Mouse (Mus musculus) cerebellum, adult 8-10 months (tissue): ENCODE measurements around the gene Mkrn1.
A peak's percentile ranks its signal among the peaks of the same experiment; 100 is the strongest.
"Not testable (repeated sequence)": the region's sequence is repeated elsewhere in the genome, so short reads cannot be mapped to it uniquely, and the experiment has no call there.

ENCODE experiments used
- DNase-seq: peaks from one replicate; pipeline ENCODE4 v3.0.0; 2022

Gene Mkrn1

DNA sequence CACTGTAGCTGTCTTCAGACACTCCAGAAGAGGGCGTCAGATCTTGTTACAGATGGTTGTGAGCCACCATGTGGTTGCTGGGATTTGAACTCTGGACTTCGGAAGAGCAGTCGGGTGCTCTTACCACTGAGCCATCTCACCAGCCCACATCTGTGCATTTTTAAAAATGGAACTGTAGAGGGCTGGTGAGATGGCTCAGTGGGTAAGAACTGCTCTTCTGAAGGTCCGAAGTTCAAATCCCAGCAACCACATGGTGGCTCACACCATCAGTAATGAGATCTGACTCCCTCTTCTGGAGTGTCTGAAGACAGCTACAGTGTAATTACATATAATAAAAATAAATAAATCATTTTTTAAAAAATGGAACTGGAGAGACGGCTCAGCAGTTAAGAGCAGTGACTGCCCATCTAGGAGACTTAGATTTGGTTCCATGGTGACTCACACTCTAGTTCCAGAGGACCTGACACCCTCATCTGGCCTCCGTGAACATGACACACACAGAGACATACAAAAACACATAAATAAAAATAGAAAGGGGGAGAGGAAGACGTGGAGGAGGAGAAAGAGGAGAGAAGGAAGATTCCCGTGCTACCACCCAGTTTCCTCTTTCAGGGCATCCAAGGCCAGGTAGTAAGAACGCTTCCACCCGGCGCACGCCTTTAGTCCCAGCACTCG, 42.0 kb downstream of the Mkrn1 start:
- DNase-seq: not testable (repeated sequence)

GRCm38 (mm10) chr6:39377311-39377827, 42.9 kb downstream of the Mkrn1 start, which contains the start of gene Slc37a3:
Slc37a3 (minus strand) TSS chr6:39377675.
- DNase-seq: peak; percentile 88

DNA sequence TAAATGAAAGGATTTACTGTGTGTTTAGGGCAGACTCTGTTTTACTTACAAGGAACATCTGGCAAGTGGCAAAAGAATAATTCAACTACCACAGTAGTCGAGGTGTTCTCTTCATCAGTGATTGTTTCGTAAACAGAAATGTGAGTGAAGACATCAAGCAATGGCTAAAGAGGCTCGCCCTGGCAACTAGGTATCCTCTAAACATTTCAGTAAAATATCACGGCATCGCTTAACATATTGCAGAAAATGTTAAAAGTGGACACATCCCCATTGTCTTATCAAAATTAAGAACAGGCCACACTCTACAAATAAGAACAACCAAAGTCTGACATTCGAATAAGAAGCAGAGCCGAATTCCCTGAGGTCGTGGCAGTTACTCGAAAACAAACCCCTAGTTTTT, 43.5 kb downstream of the Mkrn1 start:
- no peak for DNase-seq

GRCm38 (mm10) chr6:39373301-39373955, 46.8 kb downstream of the Mkrn1 start:
- DNase-seq: no peak

GRCm38 (mm10) chr6:39372727-39373126, 47.5 kb downstream of the Mkrn1 start:
- no peak for DNase-seq

GRCm38 (mm10) chr6:39372042-39372441, 48.2 kb downstream of the Mkrn1 start:
- DNase-seq: no peak

- no peak for DNase-seq
Measured at GRCm38 (mm10) chr6:39369631-39370030, 50.6 kb downstream of the Mkrn1 start.

- DNase-seq: no peak
Measured at GRCm38 (mm10) chr6:39362684-39363083, 57.6 kb downstream of the Mkrn1 start.

GRCm38 (mm10) chr6:39359207-39359606, 61.1 kb downstream of the Mkrn1 start:
- DNase-seq: not testable (repeated sequence)

DNA sequence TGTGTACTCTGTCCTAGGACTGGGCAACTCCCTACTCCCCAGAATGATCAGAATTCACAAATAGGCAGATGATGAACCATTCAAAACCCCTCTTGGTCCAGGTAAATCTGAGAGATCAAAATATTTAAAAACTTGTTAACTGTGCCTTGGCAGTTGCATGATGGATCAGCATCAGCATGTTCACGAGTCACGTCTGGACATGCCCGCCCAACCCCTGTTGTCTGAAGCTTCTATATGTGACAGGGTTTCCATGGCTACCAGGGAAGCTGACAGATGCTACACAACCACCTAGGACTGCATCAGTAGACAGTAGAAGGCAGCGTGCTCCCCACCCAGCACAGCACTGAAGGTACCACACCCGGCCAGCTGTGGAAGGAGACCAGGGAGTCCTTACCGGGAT, 71.3 kb downstream of the Mkrn1 start:
- DNase-seq: no peak

- DNase-seq: no peak
Measured at GRCm38 (mm10) chr6:39347880-39348814, 72.1 kb downstream of the Mkrn1 start.
